Mouse (Mus musculus) heart, adult 2 months (tissue): ENCODE data around the gene 2210011C24Rik.

ENCODE experiments used
- CTCF ChIP-seq: fragments of 200-600 bp; IDR thresholded peaks from 2 replicates; pipeline ENCODE4 v1.8.1; 2022; ENCODE audit warnings: antibody characterized with exemption, mild to moderate bottlenecking, moderate library complexity
- POLR2A ChIP-seq: fragments of 200-500 bp; IDR thresholded peaks from 2 replicates; pipeline ENCODE4 v1.6.1; 2011; ENCODE audit warnings: mild to moderate bottlenecking, low read depth, low read length, control low read depth; ENCODE audit not compliant: insufficient read depth

DNA sequence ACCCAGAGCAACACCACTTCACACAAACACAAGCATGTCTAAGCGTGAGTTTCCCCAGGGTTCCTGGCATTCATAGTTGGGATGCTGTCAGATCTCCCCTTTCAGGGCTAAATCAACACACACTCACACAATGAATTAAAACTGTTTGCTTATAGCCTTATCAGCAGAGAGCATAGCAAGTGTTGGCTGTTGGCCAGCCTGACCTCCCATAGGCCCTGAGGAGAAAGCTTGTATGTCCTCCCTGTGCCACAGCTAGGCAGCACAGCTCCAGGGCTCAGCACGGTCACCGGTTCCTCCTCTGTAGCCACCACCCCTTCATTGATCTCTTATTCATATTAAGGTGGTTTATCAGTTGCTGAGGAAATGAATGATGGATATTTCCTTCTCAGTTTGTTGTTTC is 40.8 kb upstream of the 2210011C24Rik start:
- no peak for TF ChIP-seq CTCF
- no peak for TF ChIP-seq POLR2A
